Mouse (Mus musculus) adrenal gland, adult 2 months (tissue): ENCODE results near the gene Ncln. TPM values are rescaled to one million over a fixed set of nuclear protein-coding genes. Genes with fewer than 3 reads are reported as not detected.

ENCODE experiments used
- DNase-seq: peaks from one replicate; pipeline ENCODE4 v3.0.0; 2021
- long read RNA-seq: library from polyadenylated mRNA; stranded (forward); transcript quantifications from one replicate; pipeline ENCODE4 v2.0.0, GENCODE M21; 2021
- polyA plus RNA-seq: library from polyadenylated mRNA; depleted of rRNA; stranded (reverse); fragments of >200 nt; gene quantifications from 2 replicates; pipeline ENCODE4 v1.2.3, GENCODE M21; 2012; rRNA removed
- total RNA-seq, 2 experiments: library from RNA; stranded (reverse); gene quantifications; 2 replicates each; pipeline ENCODE4 v1.2.3; 2021

Ncln gene
- 100 to 1,000 TPM; 111 to 123 TPM for total RNA-seq
- 562 and 856 TPM in 2 replicates for polyA plus RNA-seq
- long read RNA-seq, transcript Ncln-201 (14 exons, 3,118 nt), result major isoform, 88 of 155 reads
- long read RNA-seq, transcript Ncln-202 (14 exons, 2,841 nt), result minor isoform, 41 of 155 reads
- long read RNA-seq, partial matches to known transcripts, result 12 of 155 reads
- long read RNA-seq, other reads (novel, unspliced or antisense), result 14 of 155 reads

GRCm38 (mm10) chr10:81496264-81496901 lies at the start of gene Ncln:
TSS of gene Ncln (minus strand) at chr10:81496392.
- DNase-seq, result peak; percentile 98

- peak; percentile 100 for DNase-seq
These were observed 49.1 kb upstream of the Ncln start, which contains the start of gene Gna11 for GRCm38 (mm10) chr10:81545161-81545747. TSS of gene Gna11 (minus strand) at chr10:81545190.

GRCm38 (mm10) chr10:81544296-81545160 lies 48.3 kb upstream of the Ncln start:
- DNase-seq, result no peak

GRCm38 (mm10) chr10:81543633-81544032 lies 47.4 kb upstream of the Ncln start:
- DNase-seq, result no peak

GRCm38 (mm10) chr10:81542727-81543460 lies 46.7 kb upstream of the Ncln start:
- DNase-seq, result no peak

GRCm38 (mm10) chr10:81541803-81542202 lies 45.6 kb upstream of the Ncln start:
- peak; percentile 80 for DNase-seq

GRCm38 (mm10) chr10:81541363-81541762 lies 45.2 kb upstream of the Ncln start:
- no peak for DNase-seq

GRCm38 (mm10) chr10:81538321-81539048 lies 42.3 kb upstream of the Ncln start:
- no peak for DNase-seq

- DNase-seq, result no peak
These were observed 41.2 kb upstream of the Ncln start for GRCm38 (mm10) chr10:81537429-81537828.

- no peak for DNase-seq
These were observed 40.5 kb upstream of the Ncln start for GRCm38 (mm10) chr10:81536734-81537133.

GRCm38 (mm10) chr10:81534826-81535225 lies 38.6 kb upstream of the Ncln start:
- no peak for DNase-seq

GRCm38 (mm10) chr10:81526779-81527178 lies 30.6 kb upstream of the Ncln start:
- DNase-seq, result peak; percentile 83

GRCm38 (mm10) chr10:81525017-81525694 lies 29.0 kb upstream of the Ncln start:
- DNase-seq, result peak; percentile 3

GRCm38 (mm10) chr10:81524051-81524605 lies 27.9 kb upstream of the Ncln start, which contains the start of gene Gna15:
TSS of gene Gna15 (minus strand) at chr10:81524225.
- DNase-seq, result peak; percentile 20

- peak; percentile 3 for DNase-seq
These were observed 27.4 kb upstream of the Ncln start for GRCm38 (mm10) chr10:81523570-81523969.

GRCm38 (mm10) chr10:81523142-81523541 lies 26.9 kb upstream of the Ncln start:
- peak; percentile 7 for DNase-seq

- DNase-seq, result no peak
These were observed 23.8 kb upstream of the Ncln start for GRCm38 (mm10) chr10:81519978-81520365.

- DNase-seq, result peak; percentile 16
These were observed 23.2 kb upstream of the Ncln start for GRCm38 (mm10) chr10:81519227-81519977.

- DNase-seq, result peak; percentile 74
These were observed 22.4 kb upstream of the Ncln start for GRCm38 (mm10) chr10:81518546-81518945.
